Comparison of ENCODE assay signal across 10 mouse cellular contexts in the genomic region with DNA sequence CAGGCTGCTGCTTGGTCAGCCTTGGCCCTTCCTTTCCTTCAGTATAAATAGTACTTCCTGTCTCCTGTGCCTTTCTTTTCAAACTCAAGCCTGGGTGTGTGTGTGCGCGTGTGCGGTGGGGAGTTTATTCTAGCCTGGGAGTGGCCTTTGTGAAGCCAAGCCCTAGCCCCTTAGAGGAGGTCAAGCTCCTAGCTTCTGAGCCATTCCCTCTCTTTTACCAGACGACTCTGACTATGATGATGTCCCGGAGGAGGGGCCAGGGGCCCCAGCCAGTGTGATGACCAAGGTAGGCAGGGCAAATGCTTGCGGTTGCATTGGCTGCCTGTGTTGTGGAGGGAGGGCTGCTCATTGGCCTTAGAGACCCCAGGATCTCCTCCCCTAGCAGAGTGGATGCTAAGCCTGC. TPM values are rescaled to one million over a fixed set of nuclear protein-coding genes. Genes with fewer than 3 reads are reported as not detected.
DNase-seq lines count a peak whose midpoint lies in the region; ATAC-seq and TF ChIP-seq lines count a peak whose summit lies in the region.
"Had no signal": no experiment of that assay in that cellular context is flagged by ENCODE, and none has a peak within 500 bp of the region (broad histone marks: within the 10 kb centered on the region; RNA-seq: fewer than 3 reads in every experiment).

No protein-coding gene starts in this region.

- peaks cover 47% of the 10 kb centered on the region for H3K36me3 ChIP-seq in liver, postnatal 0 days (replicated peaks; ENCODE audit: insufficient read depth, low read length)
- H3K36me3 ChIP-seq: neural tube, embryonic 13.5 days had no signal

- intact Hi-C loops in heart, postnatal 10 days (cut with DNase I), result no loop called here

- TF ChIP-seq CTCF in liver, postnatal 0 days (IDR thresholded peaks at IDR 0.05; ENCODE audit: low read depth), result no peak

- no peak overlapping the region for H3K4me3 ChIP-seq in liver, postnatal 0 days (ENCODE audit: low read depth, low read length)
- H3K4me3 ChIP-seq: neural tube, embryonic 13.5 days had no signal

- peak; percentile 33; the same call in 1 of the 2 replicates for ATAC-seq in liver, postnatal 0 days
- no peak for ATAC-seq in monocyte, adult 5-6 weeks (replicated peaks; ENCODE audit: insufficient number of reproducible peaks, low FRiP score, low TSS enrichment, poor library complexity, severe bottlenecking)

- DNase-seq in urinary bladder, postnatal 14 days (ENCODE audit: low spot score), result peak; percentile 48
- no peak for DNase-seq in urinary bladder, postnatal 10 days (ENCODE audit: low spot score)
- peak; percentile 45 to 64 for DNase-seq in heart, postnatal 10 days
- no peak for DNase-seq in liver, postnatal 0 days
- DNase-seq in spleen, postnatal 10 days (ENCODE audit: low spot score in 2 of 2), result no peak
- DNase-seq in layer of hippocampus, adult 8-10 months (ENCODE audit: low spot score in 2 of 2), result no peak
- DNase-seq: gastrocnemius, postnatal 25 days had no signal

- H3K4me2 ChIP-seq in liver, postnatal 0 days (ENCODE audit: low read depth, low read length), result peak overlapping the region; percentile 42; the same call in 1 of the 2 replicates
- H3K4me2 ChIP-seq: neural tube, embryonic 13.5 days had no signal

- no peaks in the 10 kb centered on the region for H3K27me3 ChIP-seq in liver, postnatal 0 days (ENCODE audit: insufficient read depth, low read length)
- H3K27me3 ChIP-seq: neural tube, embryonic 13.5 days had no signal

- peak overlapping the region; percentile 57; the same call in 1 of the 2 replicates for H3K27ac ChIP-seq in liver, postnatal 0 days (ENCODE audit: low read depth)
- H3K27ac ChIP-seq: neural tube, embryonic 13.5 days had no signal

- 43% methylated on average over 6 of the region's 6 CpGs for WGBS in liver, postnatal 0 days (ENCODE audit: insufficient replicate concordance)

- H3K9me3 ChIP-seq in liver, postnatal 0 days (ENCODE audit: low read length), result no peaks in the 10 kb centered on the region
- H3K9me3 ChIP-seq: neural tube, embryonic 13.5 days had no signal

- TF ChIP-seq EP300 in liver, postnatal 0 days (IDR thresholded peaks at IDR 0.05; ENCODE audit: low read depth), result no peak

- peaks cover 20% of the 10 kb centered on the region for H3K4me1 ChIP-seq in liver, postnatal 0 days (ENCODE audit: insufficient read depth)
- H3K4me1 ChIP-seq: neural tube, embryonic 13.5 days had no signal

- no peak overlapping the region for H3K9ac ChIP-seq in liver, postnatal 0 days (replicated peaks)
- H3K9ac ChIP-seq: neural tube, embryonic 13.5 days had no signal

RNA-seq across cellular contexts. Expression of gene Gm45837, which starts 25.4 kb away (rescaled TPM):
- not detected for total RNA-seq in heart, postnatal 10 days (2021)
- polyA plus RNA-seq in liver, postnatal 0 days (2015; fragmentation: Nextera tagmentation; extraction: Ambion mirVana), result not detected in 2 replicates
- 8.9 to 28.8 TPM (median 12.5 TPM) in 3 replicates for total RNA-seq in monocyte, adult 5-6 weeks (2017)
- total RNA-seq in layer of hippocampus, adult 8-10 months (2022), result 1 to 10 TPM in 1 of 4 experiments, not detected in 3; 1.8 TPM
- total RNA-seq: left cerebral cortex, postnatal 14 days had no signal
- polyA plus RNA-seq: neural tube, embryonic 13.5 days had no signal

RNA-seq across cellular contexts. Expression of gene Pde2a, which starts 36.2 kb away (rescaled TPM):
- total RNA-seq in heart, postnatal 10 days (2021), result 10 to 100 TPM; 65.2 to 70.1 TPM
- polyA plus RNA-seq in liver, postnatal 0 days (2015; fragmentation: Nextera tagmentation; extraction: Ambion mirVana), result 14.8 and 15.8 TPM in 2 replicates
- total RNA-seq in monocyte, adult 5-6 weeks (2017), result 13.4 to 111 TPM (median 54.4 TPM) in 3 replicates
- 100 to 1,000 TPM; 320 to 356 (median 336) TPM for total RNA-seq in layer of hippocampus, adult 8-10 months (2022)

RNA-seq across cellular contexts. Expression of gene Arap1, which starts 37.5 kb away (rescaled TPM):
- 10 to 100 TPM; 49.4 to 50.7 TPM for total RNA-seq in heart, postnatal 10 days (2021)
- 16.0 and 18.1 TPM in 2 replicates for polyA plus RNA-seq in liver, postnatal 0 days (2015; fragmentation: Nextera tagmentation; extraction: Ambion mirVana)
- 247 to 347 TPM (median 330 TPM) in 3 replicates for total RNA-seq in monocyte, adult 5-6 weeks (2017)
- 10 to 100 TPM; 18.0 to 32.8 (median 26.4) TPM for total RNA-seq in layer of hippocampus, adult 8-10 months (2022)

Comparison
In these comparisons a context has a peak if more than half of its experiments do, and no peak if none do; other contexts are left out.
1. DNase-seq: peak in urinary bladder, postnatal 14 days (single experiment) and heart, postnatal 10 days (2 of 2); none in urinary bladder, postnatal 10 days (single experiment), liver, postnatal 0 days (single experiment), spleen, postnatal 10 days (0 of 2) and layer of hippocampus, adult 8-10 months (0 of 2).